Mouse (Mus musculus) bone marrow macrophage, adult 2 months (primary cell): Measurements from ENCODE around the gene Rint1.

Source experiments
- CTCF ChIP-seq: IDR thresholded peaks from 2 replicates; pipeline ENCODE4 v1.5.1; 2012; ENCODE audit warnings: low read depth, mild to moderate bottlenecking, low read length, moderate library complexity
- POLR2A ChIP-seq: IDR thresholded peaks from 2 replicates; pipeline ENCODE4 v1.6.1; 2012; ENCODE audit warnings: mild to moderate bottlenecking, low read depth, low read length, borderline replicate concordance

DNA sequence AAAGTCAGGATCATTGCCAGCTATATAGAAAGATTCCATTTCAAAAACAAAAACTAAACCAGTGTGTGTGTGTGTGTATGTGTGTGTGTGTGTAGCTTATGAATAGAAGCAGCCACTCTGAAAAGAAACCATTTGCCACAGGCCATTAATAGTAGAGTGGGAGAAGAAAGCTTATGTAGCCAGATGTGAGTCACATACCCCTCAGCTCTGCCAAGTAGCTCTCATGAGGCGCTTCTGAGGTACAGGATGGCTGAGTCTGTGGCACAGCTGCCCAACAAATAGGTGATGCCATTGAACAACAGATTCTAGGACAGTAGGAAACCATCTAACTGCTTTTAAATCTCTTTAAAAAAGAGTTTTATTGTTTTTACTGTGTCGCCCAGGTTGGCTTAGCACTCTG is 5.2 kb downstream of the Rint1 start:
- TF ChIP-seq POLR2A, result no peak
- no peak for TF ChIP-seq CTCF
